Mouse (Mus musculus) adrenal gland (tissue): ENCODE data around the gene Pabpn1.

Experiments
- intact Hi-C: fragments of 180-260 bp; cut with DNase I; formaldehyde crosslinking; loops from one replicate; pipeline ENCODE4 v1.15.1; 2025

Gene Pabpn1

DNA sequence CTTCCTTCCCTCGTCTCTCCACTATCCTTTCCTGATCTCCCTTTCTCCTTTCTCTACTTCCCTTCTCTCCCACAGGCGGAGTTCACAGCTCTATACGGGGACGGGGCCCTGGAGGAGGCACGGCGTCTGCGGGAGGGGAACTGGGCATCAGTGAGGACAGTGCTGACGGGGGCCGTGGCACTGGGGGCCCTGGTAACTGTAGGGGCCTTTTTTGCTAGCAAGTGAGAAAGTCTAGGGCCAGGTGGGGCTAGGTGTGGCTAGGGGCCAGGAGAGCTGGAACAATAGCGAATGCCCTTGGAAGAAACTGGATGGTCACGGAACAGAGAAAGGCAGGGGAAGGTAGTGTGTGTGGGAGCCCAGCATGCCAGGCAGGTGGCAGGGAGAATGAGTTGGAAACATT is 7.0 kb upstream of the Pabpn1 start:
- intact Hi-C loops: no loop called here

DNA sequence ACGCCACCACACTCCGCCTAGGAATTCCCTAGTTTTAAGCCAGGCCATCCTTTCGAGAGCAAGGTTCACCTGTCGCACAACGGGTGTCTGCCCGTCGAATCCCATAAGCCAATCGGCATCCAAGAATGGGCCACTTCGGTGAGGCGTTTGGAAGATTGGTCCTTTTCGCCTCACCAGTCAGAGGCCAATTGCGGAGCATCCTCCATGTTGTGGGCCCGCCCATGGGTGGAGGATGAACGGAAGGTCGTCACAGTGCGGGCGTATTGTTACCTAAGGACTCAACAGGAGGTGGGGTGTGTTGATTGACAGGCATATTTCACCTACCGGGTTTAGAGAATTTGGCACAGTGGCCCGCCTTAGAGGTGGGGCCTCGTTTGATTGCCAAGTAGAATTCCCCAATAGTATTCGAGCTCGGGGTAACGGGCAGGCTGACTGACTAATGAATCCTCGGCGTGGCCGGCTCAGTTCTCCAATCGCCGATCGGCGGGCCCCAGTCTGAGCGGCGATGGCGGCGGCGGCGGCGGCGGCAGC is 1.4 kb downstream of the Pabpn1 start:
- intact Hi-C loops: loop anchor here (2.0 to 10.0 kb wide), 2 partner anchors 121 to 201 kb away; partner anchors contain the start of genes Ngdn, Thtpa and Zfhx2

DNA sequence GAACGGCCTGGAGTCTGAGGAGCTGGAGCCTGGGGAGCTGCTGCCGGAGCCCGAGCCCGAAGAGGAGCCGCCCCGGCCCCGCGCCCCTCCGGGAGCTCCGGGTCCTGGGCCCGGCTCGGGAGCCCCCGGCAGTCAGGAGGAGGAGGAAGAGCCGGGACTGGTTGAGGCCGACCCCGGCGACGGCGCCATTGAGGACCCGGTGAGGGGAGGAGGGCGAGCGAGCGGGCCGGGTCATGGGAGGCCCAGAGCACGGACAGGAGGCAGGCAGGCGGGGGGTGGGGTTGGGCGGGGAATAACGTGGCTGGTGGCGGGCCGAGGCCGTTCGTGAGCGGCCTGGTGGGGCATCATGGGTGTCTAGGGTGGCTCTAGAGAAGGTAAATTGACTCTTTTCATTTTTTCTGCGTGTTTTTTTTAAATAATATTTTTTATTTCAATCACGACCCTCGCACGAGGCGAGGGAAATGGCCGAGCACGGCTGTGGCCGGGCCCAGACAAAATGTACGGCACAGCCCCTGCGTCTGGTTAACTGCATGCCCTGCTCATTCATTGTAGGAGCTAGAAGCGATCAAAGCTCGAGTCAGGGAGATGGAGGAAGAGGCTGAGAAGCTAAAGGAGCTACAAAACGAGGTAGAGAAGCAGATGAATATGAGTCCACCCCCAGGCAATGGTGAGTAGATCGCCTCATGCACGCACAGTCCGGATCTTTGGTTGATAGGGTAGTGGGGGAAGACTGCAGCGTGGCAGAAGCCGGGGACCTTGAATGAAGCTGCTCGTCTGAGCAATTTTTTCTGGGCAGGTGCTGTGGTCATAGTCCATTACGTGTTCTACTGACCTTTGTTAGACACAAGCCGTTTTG is 2.2 kb downstream of the Pabpn1 start:
- intact Hi-C loops: loop anchor here (2.0 to 10.0 kb wide), 2 partner anchors 120 to 200 kb away; partner anchors contain the start of genes Ngdn, Thtpa and Zfhx2

DNA sequence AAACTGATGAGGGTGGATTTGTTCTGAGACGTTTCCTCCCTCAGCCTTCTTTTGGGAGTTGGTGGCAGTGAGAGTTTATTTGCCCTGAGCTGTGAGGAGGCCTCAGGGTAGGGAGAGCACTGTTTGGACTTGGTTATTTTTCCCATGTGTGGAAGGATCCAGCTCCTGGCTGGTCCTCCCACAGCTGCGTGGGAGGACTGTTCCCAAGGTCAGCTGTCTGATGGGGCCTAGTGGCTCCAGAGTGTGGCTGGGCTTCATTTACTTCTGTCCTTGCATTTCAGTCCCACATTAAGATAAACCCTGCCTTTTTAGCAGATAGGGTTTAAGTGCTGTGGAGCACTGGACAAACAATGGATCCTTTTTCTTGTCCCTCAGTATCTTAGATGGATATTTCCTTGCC is 5.1 kb downstream of the Pabpn1 start:
- intact Hi-C loops: loop anchor here (10.0 kb wide), 1 partner anchor 197 kb away; the partner anchor contains the start of genes Thtpa and Zfhx2

DNA sequence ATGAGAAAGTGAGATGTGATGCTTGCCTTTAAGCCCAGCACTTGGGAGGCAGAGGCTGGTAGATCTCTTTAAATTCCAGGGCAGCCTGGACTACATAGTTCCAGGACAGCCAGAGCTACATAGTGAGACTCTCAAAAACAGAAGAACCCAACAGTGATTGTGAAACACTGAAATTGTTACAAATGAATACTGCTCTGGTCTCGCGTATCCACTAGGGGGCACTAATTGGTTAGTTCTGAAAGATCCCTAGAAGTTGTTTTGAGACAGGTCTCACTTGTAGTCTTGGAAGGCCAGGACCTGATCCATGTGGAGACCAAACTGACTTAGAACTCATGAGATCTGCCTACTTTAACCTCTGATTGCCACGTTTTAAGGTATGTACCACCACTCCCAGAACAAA is 8.1 kb downstream of the Pabpn1 start:
- intact Hi-C loops: loop anchor here (2.0 kb wide), 1 partner anchor 40 kb away; no protein-coding TSS in a partner anchor

DNA sequence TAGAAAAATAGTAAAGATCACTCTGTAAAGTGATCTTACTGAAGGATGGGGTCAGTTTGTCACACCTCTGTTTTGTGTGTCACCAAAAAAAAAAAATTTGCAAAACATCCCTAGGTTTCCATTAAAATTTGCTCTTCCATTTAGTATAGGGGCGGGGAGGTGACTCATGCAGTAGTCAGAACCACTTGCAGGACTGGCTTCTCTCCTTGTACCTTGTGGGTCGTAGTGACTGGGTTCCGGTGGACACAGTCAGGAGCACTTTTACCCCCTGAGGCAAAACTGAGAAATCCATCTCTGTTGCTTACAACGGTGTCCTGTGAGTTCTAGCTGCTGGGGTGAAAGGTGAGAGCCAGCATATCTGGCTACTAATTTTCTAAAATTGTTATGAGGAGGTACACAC is 11.3 kb downstream of the Pabpn1 start:
- intact Hi-C loops: no loop called here

DNA sequence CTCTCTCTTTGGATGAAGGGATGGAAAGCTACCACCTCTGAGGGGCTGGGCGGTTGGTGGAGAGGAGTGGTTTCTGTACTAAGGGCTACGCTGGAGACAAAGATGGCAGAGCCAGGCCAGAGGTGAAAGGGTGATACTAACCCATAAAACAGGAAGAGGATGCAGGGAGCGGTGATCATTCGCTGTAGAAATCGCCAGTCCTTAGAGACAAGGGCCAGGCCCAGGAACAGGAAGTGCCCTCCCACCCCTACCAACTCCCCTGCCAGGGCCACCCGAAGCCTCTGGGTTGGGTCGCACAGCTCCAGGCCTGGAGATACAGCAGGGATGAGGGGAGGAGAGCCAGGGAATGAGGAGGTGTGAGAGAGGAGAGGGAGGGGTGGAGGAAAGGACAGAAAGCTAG is 16.4 kb downstream of the Pabpn1 start:
- intact Hi-C loops: no loop called here

DNA sequence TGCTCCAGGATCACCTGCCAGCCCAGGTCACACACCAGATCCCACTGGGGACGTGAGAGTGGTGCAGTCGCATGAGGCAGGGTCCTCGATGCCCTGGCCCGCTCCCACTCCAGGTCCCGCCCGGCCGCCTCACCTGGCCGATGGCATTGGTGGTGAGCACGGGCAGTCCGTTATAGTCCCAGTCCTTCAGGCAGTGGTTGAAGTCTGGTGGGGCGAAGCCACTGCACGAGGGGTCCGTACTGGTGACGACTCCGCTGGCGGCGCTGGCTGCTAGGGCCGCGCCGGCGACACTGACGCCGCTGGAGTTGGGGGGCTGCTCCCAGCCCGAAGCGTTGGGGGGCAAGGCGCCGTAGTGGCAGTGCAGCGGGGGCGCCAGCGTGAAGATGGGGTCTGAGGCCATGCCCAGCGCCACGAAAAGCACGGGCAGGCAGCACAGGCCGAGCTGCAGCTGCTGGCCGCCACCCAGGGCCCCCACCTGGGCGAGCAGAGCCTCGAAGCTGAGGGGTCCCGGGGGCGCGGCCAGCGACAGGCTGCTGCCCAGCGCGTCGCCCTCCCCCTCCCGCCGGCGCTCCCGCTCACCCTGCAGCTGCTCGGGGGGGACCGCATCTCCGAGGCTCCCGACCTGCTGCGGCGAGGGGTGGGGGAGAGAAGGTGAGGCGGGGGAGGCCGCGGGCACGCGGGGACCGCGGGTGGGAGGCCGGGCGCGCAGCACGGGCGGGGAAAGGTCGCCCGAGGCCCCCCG is 20.0 kb downstream of the Pabpn1 start:
- intact Hi-C loops: no loop called here

DNA sequence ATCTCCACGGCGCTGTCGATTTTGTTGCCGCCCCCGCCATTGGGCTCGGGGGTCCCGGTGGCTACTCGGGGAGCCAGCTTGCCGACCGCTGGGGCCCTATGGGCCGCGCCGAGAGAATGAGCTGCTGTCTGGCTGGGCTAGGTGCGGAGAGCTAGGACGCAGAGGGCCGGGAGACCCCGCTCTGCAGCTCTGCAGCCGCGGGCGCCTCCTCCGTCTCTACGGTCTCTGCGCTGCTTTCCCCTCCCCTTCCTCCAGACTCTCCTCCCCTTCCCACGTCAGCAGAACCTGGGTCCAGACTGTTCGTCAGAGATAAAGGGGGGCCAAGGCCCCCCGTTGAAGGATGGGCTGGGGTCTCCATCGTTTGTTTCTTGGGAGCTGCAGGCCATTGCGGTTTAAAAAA is 20.6 kb downstream of the Pabpn1 start, which contains the start of gene Slc22a17:
Gene Slc22a17 (minus strand): TSS at position 247 of the 400 bp plus-strand sequence.
- intact Hi-C loops: no loop called here

DNA sequence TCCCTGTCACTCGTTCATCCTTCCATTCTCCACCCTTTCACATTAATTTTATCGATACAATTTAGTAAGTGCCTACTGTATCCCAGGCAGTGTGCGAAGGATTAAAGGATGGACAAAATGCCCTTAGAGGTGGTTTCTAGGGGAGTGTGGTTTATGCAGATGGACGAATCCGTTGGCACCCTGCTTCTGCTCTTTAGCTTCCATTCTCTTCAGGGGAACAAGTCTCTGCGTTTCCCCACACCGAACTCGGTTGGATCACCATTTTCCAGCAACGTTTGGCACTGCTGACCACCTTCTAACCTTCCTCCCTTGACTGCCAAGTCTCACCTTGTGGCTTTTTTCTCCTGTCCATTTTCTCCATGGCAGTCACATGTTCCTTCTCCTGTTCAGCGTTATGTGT is 21.0 kb downstream of the Pabpn1 start:
- intact Hi-C loops: no loop called here

DNA sequence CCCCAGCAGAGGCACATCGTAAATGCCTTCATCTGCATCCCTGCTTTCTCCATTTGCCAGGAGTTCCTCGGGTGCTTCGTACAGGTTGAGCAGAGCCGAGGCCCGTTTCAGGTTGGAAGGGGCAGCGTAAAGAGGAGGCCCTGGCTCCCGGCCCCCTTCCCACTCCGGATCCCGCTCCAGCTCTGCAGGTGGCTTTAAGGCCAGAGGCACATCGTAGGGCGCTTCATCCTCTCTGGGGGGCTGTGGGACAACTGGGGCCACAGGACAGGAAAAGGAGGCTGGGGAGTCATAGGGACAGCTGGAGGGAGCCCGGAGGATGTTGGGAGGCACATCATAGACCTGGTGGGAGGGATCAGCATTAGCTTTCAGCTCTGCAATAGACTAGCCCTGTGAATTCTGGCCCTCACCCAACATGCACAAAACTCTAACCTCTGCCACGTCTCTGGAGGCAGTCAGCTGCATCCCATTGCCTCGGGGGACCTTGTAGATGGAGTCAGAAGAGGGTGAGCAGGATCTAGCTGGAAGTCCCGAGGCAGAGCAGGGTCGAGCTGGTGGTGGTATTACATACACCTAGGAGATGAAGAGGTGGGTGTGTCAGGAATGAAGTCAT is 27.9 kb downstream of the Pabpn1 start:
- intact Hi-C loops: no loop called here

DNA sequence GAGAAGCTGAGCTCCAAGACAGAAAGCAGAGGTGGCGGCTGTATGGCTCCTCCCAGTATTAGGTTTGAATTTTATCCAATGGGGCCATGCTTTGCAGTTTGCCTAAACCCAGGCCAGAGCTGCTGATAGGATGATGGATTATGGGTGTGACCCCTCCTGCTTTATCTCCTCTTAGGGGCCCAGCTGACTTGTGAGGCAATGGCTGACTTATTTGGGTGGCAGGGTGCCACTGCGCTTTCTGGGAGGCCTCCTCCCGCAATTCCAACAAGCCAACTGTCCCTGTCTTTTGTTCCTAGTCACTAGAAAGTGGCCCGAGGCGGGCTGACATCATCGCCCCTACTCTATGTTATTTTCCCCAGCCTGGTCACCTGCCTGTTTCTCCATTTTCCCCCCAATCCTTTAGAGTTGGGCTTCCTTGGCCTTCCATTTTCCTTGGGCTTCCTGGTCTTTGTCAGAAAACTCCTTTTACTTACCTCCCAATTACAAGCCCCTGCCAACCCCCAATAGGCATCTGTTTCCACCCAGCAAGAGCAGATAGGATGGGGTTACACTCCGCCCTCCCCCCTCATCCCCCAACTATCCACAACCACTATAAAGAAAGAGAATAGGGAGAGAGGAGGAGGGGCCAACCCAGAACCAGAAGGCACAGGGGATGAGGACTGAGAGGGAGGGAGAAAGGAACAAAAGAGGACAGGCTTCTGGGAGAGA is 32.5 kb downstream of the Pabpn1 start:
- intact Hi-C loops: no loop called here

DNA sequence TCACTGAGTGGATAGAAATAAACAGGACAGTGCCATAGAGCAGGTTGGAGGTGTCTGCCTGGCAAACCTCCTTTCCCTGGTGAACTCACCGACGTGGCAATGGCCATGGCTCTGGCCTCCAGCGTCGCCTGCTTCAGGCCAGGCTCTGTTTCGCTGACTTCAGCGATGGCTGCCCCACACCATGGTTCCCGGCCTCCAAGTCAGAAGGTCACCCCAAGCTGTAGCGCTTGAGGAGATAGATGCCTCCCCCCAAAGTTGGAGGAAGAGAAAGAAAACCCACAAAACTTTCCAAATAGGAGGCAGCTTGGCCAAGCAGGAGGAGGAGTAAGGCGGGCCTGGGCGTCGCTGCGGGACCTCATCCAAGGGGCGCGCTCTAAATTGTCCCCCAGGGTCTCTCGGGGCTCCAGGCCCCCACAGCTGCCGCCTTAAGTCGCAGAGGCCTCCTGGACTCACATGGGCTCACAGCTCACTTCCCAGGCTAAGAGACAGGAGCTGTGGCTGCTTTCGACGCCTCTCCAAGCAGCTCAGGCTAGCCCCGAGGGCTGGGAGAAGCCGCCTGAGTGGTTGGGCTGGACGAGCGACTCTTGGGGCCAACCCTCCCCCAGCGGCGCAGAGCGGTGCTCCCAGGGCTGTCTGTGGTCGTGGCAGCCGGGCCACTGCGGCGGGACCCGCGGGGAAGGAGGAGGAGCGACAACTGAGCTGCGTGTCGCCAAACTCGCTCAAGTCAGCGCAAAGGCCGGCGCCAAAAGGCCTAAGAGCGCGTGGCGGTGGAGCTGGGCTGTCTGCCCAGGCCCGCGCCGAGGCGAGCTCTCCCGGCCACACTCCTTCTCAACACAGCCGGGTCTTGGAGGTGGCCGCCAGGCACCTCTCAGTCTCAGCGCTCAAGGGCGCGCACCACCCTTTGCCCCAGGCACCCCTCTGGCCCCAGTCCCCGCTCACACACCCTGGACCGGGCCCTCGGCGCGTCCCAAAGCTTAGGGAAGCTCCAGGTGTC is 33.3 kb downstream of the Pabpn1 start, which contains the start of gene Efs:
Gene Efs (minus strand): TSS at position 778 of the 994 bp plus-strand sequence.
- intact Hi-C loops: no loop called here

DNA sequence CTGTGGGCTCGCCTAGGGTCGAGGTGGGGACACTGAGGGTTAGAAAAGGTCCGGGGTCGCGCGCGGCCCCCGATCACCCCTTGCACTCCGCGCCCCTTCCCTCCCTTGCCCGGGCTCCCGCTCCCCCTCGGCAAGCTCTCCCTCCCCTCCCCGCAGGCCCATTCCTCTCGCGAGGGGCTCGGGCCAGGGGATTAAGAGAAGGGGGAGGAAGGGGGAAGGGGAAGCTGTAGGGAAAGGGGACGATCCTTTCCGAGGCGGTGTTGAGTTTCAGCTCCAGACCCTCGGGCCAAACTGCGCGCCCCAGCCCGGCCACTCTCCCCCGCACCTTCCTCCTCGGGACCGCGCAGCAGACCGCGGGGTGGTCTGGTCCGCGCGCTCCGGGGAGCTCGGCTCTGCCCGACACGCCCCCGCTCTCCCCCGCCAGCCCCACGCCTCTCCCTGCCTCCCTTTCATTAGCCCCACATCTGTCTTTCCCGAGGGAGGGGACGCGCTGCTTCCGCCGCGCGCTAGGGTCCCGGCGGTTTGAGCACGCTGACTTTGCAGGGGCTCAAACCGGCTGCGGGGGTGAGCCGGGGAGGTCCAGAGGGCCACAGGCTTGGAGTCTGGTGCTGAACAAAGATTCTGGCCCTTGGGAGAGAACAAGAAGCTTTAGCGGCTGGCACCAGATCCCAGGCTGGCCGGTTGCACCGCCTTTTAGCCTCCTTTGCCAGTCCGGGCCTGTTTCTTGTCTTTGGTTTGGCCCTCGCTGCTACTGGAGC is 34.3 kb downstream of the Pabpn1 start:
- intact Hi-C loops: no loop called here

DNA sequence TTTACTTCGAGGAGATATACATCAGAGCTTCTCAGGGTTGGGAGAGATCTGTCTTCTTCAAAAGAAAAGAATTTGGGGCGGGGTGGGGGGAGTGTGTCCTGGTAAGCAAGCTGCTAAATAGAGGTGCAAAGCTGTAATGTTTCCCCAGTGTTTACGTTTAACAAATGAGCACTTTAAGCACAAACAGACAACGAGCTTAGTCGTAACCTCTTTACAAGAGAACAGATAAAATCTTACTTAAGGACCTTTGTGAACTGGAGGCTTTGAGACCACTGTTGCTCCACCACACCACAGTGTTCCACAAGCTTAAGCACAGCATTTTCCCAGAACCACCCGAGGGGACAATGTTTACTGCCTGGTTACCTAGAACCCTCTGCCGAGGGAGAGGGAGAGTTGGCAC is 35.0 kb downstream of the Pabpn1 start:
- intact Hi-C loops: no loop called here

DNA sequence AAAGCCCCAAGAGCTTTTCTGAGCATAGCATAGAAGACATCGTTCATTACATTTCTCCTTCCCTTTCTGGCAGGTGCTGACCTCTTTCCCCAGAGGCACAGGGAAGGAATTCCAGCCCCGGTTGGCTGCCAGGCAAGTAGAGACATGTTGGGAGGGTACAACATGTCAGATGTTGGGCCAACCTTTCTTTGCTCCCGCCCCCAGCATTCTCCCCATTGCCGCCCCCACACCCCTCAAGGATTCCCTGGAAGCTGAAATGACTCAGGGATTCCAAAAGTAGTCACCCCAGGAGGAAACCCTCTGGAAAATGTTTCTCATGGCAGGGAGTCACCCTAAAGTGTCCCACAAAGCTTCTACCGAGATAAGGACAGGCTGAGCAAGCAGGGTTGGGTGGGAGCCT is 37.5 kb downstream of the Pabpn1 start:
- intact Hi-C loops: no loop called here

DNA sequence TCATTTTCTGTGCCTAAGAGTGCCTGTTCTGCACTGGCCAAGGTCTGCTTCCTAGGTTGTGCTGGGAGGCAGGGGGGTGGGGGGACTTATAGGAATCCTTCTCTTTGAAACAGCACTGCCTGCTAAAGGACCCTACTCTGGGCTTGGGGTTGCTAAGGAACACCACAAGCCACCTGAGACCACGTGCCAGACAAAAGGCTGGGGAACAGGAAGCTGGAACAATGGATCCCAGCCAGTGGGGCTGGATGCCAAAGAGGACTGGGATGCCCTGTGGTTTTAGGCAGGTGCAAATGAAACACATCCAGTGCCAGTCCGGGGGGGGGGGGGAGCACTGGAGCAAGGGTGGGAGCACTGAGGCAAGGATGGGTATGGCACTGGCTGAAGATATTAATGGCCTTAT is 38.1 kb downstream of the Pabpn1 start:
- intact Hi-C loops: no loop called here

DNA sequence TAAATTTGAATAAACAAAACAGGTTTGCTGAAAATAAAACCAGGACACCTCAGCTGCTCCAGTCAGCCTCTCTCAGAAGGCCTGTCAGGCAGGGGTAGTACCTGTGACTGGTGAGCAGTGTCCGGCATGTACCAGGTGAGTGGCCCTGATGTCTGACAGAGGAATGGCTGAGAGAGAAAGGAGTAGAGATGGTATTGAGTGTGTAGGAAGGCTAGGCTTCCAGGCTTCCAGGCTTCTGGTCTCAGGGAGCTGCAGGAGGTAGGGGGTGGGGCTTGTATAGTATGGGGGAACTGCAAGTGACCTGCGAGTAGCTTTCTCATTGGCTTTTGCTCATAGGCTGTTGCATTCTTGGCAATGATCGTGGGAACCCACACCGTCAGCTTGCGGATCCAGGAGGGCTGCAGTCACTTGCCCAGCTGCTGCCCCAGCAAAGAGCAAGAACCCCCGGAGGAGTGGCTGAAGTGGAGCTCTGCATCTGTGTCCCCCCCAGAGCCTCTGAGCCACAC is 40.4 kb downstream of the Pabpn1 start, which contains the start of gene Il25:
Gene Il25 (plus strand): TSS at position 51 of the 506 bp plus-strand sequence.
- intact Hi-C loops: no loop called here
